Mouse (Mus musculus): ENCODE data around the gene Glcci1.
"Not testable (repeated sequence)": the region's sequence is repeated elsewhere in the genome, so short reads cannot be mapped to it uniquely, and the experiment has no call there.

Gene Glcci1

DNA sequence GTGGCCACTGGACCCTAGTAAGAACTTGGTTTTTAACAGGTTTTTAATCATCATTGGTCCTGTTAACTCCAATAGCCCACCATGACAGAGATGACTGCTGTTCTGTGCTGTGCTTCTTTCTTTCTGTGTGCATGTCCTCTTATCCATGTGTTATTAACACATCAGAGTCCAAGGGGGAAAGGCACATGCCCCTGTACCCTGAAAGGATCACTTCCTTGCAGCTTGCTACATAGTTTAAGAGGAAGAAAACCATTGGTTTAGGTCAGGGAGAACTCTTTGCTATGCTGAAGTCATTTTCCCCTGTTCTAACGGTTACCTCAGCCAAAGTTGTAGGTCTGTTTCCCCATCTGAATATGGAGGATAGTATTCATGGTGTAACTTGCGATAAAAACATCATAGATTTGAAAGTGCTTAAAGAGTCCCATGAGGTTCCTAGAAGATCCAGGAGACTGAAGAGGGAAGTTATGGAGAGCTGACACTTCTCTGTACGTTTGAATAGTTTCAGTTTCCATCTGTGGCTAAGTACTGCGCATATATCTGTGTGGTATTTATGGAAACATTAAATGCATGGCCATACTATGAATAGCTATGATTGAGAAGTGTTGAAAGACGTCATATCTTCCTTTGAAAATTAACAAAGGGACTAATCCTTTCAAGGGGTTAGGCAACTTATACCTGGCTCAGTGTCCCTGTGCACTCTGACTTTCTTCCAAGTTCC lies 14.1 kb upstream of the Glcci1 start:
- DNase-seq (ENCODE audit: low spot score) = no peak

DNA sequence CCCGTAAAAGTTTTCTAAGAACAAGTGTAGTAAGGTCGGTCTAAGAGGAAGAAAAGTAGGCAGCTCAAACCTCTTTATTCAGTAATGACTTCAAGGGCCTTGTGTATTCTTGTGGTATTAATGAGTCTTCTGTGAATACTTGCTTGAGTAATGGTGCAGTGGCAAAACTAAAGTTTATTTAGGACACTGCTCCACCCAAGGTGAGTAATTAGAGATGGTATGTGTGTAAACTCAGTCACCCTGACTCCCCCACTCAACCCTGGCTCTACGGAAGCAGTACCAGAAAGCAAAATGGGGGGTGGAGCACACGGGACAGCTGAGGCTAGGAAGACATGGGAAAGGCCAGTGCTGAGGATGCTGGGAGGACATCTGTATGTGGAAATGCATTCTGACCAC lies 13.6 kb upstream of the Glcci1 start:
- no peak for DNase-seq (ENCODE audit: low spot score)

DNA sequence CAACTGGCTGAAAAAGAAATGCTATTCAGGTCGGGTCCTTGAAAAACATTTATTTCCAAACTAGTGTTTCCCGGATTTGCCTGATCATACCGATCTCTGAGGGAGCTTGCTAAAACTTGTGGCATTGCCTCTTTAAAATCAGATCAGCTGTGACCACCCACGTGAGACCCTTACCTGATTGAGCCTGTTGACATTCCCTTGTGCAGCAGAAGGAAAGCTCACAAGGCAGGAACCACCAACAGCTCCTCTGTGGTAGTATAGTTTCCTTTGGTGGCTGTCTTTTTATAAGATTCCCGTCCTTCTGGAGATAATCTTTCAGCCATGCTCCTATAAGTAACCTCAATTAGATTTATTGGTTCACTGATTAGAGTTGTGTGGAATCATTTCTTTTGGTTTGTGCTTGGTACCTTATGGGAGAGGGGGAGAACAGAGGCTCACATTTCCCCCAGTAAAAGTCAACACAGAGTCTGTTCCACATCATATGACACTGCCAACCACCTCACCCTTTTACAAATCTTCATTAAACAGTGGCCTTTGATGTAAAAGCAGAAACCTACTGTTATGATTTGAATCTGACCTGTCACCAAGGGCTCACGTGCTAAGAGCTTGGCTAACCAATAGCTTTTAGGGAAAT lies 12.0 kb upstream of the Glcci1 start:
- DNase-seq (ENCODE audit: low spot score) = no peak

GRCm38 (mm10) chr6:8497868-8498257 lies 11.5 kb upstream of the Glcci1 start:
- DNase-seq (ENCODE audit: low spot score) = no peak

DNA sequence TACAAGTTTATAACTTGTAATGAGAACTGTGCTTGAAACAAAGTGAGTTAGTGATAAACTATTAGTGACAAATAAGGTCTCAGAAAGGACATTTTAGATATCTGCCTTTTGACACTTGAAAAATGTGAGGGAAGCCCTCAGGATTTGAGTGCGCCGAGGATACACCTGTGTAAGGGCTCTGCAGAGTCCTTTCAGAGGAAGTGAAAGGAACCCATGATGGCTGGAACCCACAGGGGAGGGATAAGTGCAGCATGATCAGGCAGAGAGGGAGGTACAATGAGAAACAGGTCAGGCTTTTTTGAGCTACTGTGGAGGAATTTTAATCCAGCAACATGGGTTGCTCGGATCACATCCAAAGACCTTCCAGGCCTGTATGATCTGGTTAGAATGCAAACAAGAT lies 10.4 kb upstream of the Glcci1 start:
- no peak for DNase-seq (ENCODE audit: low spot score)

GRCm38 (mm10) chr6:8503953-8504352 lies 5.4 kb upstream of the Glcci1 start:
- DNase-seq (ENCODE audit: low spot score) = no peak

- no peak for DNase-seq (ENCODE audit: low spot score)
Observed at GRCm38 (mm10) chr6:8504521-8505228, 4.7 kb upstream of the Glcci1 start.

DNA sequence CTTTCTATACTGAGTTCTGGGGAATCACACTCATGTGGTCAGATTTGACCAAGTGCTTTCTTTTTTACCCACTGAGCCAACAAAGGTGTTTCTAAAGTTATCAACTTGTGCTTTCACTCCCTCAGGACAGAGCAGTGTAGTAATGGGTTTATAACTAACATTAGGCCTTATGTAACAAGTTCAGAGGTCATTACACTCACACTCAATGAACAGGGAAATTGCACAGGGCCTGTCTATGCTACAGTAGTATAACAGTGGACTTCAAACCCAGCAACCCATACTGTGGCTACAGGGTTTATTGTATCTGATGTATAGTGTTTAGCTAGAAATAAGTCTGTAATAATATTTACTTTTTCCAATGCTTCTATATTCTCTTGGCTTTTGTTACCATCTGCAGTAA lies 2.8 kb upstream of the Glcci1 start:
- DNase-seq (ENCODE audit: low spot score) = no peak

- peak; percentile 98 for DNase-seq (ENCODE audit: low spot score)
Observed at GRCm38 (mm10) chr6:8508883-8509536, 390 bp upstream of the Glcci1 start.

- DNase-seq (ENCODE audit: low spot score) = peak; percentile 57
Observed at GRCm38 (mm10) chr6:8509961-8510863, 812 bp downstream of the Glcci1 start.

DNA sequence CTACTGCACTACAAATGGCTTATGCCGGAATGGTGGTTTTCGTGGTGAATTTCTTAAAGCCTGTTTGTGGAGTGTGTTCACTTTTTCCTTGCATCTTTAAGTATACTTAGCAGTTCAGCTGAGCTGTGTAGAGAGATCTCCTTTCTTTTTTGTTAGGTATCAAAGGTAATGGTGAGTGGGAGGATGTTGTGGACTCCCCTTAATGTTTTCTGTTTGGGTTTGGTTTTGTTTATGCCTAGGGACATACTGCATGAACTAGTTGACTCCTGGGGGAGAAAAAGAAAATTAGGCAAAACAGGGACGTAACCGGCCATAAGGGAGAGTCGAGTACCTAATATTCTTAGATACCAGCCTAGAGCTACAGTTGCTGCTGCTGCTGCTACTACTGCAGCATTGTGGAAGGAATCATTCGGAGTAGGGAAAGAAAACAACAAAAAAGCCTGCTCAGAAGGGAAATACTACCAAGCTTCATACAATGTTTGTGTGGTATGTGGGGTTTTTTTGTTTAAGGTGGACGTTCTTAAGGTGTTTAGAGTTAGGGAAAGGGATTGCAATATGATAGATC lies 1.5 kb downstream of the Glcci1 start:
- DNase-seq (ENCODE audit: low spot score) = no peak

DNA sequence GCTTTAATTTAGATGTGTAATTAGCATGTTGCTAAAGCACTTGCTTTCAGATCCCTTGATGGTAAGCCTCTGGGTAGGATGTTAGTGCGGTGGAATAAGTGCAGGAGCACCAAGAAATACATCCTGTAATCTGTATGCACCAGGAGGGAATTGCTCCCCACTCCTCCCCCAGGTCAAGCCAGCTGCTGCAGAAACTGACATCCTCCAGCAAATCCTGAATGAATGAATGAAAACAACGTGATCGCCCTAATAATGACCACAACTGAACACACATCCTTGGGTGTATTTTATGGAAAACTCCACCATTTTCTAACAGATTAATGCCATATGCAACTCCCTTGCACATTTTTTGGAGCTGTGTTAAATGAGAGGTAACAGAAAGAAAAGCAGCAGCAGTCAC lies 2.0 kb downstream of the Glcci1 start:
- no peak for DNase-seq (ENCODE audit: low spot score)

DNA sequence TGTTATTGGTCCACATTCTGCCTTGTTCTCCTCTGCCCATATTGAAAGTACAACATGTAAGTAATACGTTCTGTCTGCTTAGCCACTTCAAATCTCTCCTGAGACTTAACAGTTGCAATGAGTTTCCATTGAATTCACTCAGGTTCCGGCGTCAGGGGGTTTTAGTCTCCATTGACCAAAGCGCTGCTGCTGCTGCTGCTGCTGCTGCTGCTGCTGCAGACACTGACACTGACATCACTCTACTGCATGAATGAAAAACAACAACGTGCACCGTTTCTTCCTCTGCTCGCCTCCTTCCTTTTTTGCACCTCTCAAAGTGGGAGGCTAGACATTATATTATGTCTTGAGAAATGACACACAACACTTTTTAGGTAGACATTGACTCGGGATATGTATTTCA lies 3.0 kb downstream of the Glcci1 start:
- no peak for DNase-seq (ENCODE audit: low spot score)

DNA sequence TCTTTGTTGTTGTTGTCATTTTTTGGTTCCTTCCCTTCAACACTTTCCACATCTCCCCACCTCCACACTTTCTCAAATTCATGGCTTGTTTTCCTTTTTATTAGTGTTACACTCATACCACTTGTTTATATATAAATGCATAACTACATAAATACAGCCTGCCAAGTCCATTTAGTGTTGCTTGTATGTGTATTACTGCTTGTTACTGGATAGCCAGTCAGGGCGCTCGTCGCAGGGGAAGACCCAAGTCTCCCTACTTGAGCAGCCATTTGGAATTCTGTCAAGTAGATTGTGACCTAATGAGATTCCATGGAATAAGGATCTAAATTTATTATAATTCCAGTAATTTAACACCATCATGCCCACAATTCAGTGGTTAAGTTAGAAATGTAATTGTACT lies 10.3 kb downstream of the Glcci1 start:
- DNase-seq (ENCODE audit: low spot score) = no peak

DNA sequence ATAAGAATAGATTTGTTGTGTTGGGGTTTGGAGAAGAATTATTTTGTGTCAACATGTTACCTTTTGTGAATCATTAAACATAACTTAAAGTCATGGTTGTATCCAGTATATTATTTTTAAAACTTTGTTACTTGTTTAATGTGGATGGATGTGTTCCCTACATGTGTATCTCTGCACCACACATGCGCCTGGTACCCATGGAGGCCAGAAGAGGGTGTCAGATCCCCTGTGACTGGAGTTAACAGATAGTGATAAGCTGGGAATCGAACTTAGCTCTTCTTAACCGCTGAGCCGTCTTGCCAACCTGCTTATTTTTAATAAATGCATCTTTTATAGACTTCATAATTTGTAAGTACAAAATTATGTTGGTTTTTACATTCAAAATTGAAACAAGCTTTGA lies 11.8 kb downstream of the Glcci1 start:
- DNase-seq (ENCODE audit: low spot score) = no peak

- DNase-seq (ENCODE audit: low spot score) = no peak
Observed at GRCm38 (mm10) chr6:8524717-8525116, 15.3 kb downstream of the Glcci1 start.

- DNase-seq (ENCODE audit: low spot score) = no peak
Observed at GRCm38 (mm10) chr6:8531104-8531894, 21.9 kb downstream of the Glcci1 start.

DNA sequence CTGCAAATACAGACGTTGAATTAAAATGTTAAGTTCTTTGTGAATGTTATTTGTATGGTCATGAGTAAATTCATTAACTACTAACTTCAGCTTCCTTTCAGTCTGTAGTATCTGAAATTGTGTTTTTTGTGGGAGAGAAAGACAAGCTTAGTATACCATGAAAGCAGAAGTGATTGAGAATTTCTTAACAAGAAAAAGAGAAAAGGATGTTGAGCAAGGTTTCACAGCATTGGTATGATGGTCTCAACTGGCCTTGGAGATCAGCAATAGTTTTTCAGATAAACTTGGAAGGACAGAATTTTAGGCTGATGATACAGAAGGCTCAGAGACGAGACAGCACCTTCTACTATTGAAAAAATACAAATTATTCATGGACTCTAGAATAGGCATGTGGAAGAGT lies 27.5 kb downstream of the Glcci1 start:
- no peak for DNase-seq (ENCODE audit: low spot score)

DNA sequence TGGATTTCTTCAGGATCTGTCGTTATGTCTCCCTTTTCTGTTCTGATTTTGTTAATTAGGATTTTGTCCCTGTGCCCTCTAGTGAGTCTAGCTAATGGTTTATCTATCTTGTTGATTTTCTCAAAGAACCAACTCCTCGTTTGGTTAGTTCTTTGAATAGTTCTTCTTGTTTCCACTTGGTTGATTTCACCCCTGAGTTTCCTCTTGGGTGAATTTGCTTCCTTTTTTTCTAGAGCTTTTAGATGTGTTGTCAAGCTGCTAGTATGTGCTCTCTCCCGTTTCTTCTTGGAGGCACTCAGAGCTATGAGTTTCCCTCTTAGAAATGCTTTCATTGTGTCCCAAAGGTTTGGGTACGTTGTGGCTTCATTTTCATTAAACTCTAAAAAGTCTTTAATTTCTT lies 32.1 kb downstream of the Glcci1 start:
- not testable (repeated sequence) for DNase-seq (ENCODE audit: low spot score)

DNA sequence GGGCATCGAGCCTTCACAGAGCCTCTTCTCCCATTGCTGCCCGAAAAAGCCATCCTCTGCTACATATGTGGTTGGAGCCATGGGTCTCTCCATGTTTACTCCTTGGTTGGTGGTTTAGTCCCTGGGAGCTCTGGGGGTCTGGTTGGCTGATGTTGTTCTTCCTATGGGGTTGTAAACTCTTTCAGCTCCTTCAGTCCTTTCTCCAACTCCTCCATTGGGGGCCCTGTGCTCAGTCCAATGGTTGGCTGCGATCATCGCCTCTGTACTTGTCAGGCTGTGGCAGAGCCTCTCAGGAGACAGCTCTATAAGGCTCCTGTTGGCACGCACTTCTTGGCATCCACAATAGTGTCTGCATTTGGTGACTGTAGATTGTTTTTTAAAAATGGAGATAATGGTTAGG lies 35.4 kb downstream of the Glcci1 start:
- DNase-seq (ENCODE audit: low spot score) = no peak

DNA sequence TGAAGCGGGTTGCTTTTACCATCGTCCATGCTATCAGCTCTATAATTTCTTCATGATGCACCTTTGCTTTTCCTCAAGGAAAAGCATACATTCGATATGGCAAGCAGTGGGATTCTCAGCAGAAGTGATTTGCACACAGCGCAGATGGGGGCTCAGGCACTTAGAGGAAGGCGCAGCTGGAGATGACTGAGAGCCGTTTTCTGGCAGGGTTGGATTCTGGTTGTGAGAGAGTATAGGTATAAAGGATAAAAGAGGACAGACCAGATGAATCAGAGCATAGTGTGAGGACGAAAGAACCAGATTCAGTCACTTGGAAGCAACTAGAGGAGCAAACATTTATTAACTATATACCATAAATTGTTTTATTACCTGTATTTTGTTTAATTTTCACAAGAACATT lies 36.4 kb downstream of the Glcci1 start:
- DNase-seq (ENCODE audit: low spot score) = no peak

All from yolk sac, embryonic 10.5 days (tissue).